ENCODE assay signal across 24 mouse cellular contexts in the genomic region with DNA sequence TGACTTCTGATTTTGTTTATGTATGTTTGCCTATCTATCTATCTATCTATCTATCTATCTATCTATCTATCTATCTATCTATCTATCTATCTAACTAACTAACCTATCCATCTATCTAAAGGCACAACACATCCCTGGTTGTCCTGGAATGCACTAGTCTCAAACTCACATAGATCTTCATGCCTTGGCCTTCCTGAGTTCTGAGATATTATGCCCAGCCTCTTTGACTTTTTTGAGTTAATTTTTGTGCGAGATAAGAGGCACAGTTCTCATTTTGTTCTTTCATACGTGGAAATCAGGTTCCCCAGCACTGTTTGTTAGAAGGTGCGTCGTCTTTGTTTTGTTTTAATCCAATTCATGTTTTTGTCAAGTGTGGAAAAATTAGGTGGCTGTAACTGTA.
"Had no signal": no experiment of that assay in that cellular context is flagged by ENCODE, and none has a peak within 500 bp of the region (broad histone marks: within the 10 kb centered on the region; RNA-seq: fewer than 3 reads in every experiment).

No protein-coding gene starts in this region.

- ATAC-seq: hindbrain, postnatal 0 days; intestine, embryonic 16.5 days had no signal

- H3K4me3 ChIP-seq: gastrocnemius, adult 2 months; heart, adult 2 months; heart, embryonic 13.5 days; heart, embryonic 15.5 days; hindbrain, embryonic 13.5 days; hindbrain, embryonic 15.5 days; kidney, embryonic 15.5 days; layer of hippocampus, adult 2 months; left cerebral cortex, adult 2 months; limb, embryonic 10.5 days; limb, embryonic 12.5 days had no signal

- H3K4me2 ChIP-seq: heart, embryonic 11.5 days; heart, embryonic 13.5 days; heart, embryonic 15.5 days; hindbrain, embryonic 13.5 days; hindbrain, embryonic 15.5 days; kidney, embryonic 15.5 days; limb, embryonic 12.5 days had no signal

- H3K27ac ChIP-seq: gastrocnemius, adult 2 months; heart, adult 2 months; hindbrain, embryonic 13.5 days; hindbrain, embryonic 15.5 days; hindbrain, postnatal 0 days; kidney, embryonic 15.5 days; kidney, postnatal 0 days; layer of hippocampus, adult 2 months; left cerebral cortex, adult 2 months; limb, embryonic 10.5 days; limb, embryonic 12.5 days had no signal

- H3K4me1 ChIP-seq: hindbrain, embryonic 13.5 days; hindbrain, embryonic 15.5 days; kidney, embryonic 15.5 days; limb, embryonic 10.5 days; limb, embryonic 12.5 days had no signal

- H3K9ac ChIP-seq: heart, embryonic 13.5 days; heart, embryonic 15.5 days; hindbrain, embryonic 13.5 days; hindbrain, embryonic 15.5 days; kidney, embryonic 15.5 days; limb, embryonic 12.5 days had no signal

- H3K36me3 ChIP-seq: heart, embryonic 13.5 days; heart, embryonic 15.5 days; hindbrain, embryonic 13.5 days; hindbrain, embryonic 15.5 days; kidney, embryonic 15.5 days; limb, embryonic 10.5 days; limb, embryonic 12.5 days had no signal

- H3K27me3 ChIP-seq: heart, embryonic 13.5 days; heart, embryonic 15.5 days; hindbrain, embryonic 13.5 days; hindbrain, embryonic 15.5 days; kidney, embryonic 15.5 days; limb, embryonic 12.5 days had no signal

- H3K9me3 ChIP-seq: heart, embryonic 13.5 days; heart, embryonic 15.5 days; hindbrain, embryonic 13.5 days; hindbrain, embryonic 15.5 days; kidney, embryonic 15.5 days; limb, embryonic 10.5 days; limb, embryonic 12.5 days had no signal

- DNase-seq: gastrocnemius, adult 2 months; gastrocnemius, postnatal 10 days; gastrocnemius, postnatal 25 days; heart, adult 2 months; heart, postnatal 14 days; heart, postnatal 36 days; kidney, adult 11 months; kidney, adult 2 months; kidney, adult 9 months; kidney, postnatal 25 days; kidney, postnatal 4 days had no signal
